Mouse (Mus musculus) hindbrain, postnatal 0 days (tissue): ENCODE results near the gene Tspan18. TPM values are rescaled to one million over a fixed set of nuclear protein-coding genes. Genes with fewer than 3 reads are reported as not detected.
A peak's percentile ranks its signal among the peaks of the same experiment; 100 is the strongest.

ENCODE experiments used
- ATAC-seq: fragments of 200-750 bp; cut with Nextera tagmentation; 2 replicates; pipeline ENCODE4 v1.8.0; 2017; ENCODE audit warnings: mild to moderate bottlenecking, moderate TSS enrichment, moderate library complexity
- DNase-seq: peaks from one replicate; pipeline ENCODE4 v3.0.0-alpha.2; 2015; ENCODE audit warnings: low spot score
- H3K27ac ChIP-seq: fragments of 300-500 bp; sonication (generic); 2 replicates; pipeline ENCODE4 v1.5.1; 2014; ENCODE audit warnings: mild to moderate bottlenecking
- H3K27me3 ChIP-seq: fragments of 300-500 bp; sonication (generic); 2 replicates; pipeline ENCODE4 v1.6.1; 2014; ENCODE audit warnings: low read length, mixed read lengths; ENCODE audit not compliant: insufficient read depth
- H3K36me3 ChIP-seq: fragments of 300-500 bp; sonication (generic); 2 replicates; pipeline ENCODE4 v1.6.1; 2014; ENCODE audit warnings: low read length, mixed read lengths; ENCODE audit not compliant: insufficient read depth
- H3K4me1 ChIP-seq: fragments of 300-500 bp; sonication (generic); 2 replicates; pipeline ENCODE4 v1.6.1; 2014; ENCODE audit warnings: antibody characterized with exemption, low read length, mixed read lengths; ENCODE audit not compliant: insufficient read depth
- H3K4me2 ChIP-seq: fragments of 300-500 bp; sonication (generic); 2 replicates; pipeline ENCODE4 v1.6.1; 2014; ENCODE audit warnings: low read depth, mild to moderate bottlenecking, low read length, moderate library complexity, mixed read lengths
- H3K4me3 ChIP-seq: fragments of 300-500 bp; sonication (generic); 2 replicates; pipeline ENCODE4 v1.5.1; 2014; ENCODE audit warnings: low read length
- H3K9ac ChIP-seq: fragments of 300-500 bp; sonication (generic); replicated peaks from 2 replicates; pipeline ENCODE4 v1.6.1; 2014; ENCODE audit warnings: mild to moderate bottlenecking, low read length, moderate library complexity, mixed read lengths
- H3K9me3 ChIP-seq: fragments of 300-500 bp; sonication (generic); 2 replicates; pipeline ENCODE4 v1.6.1; 2016; ENCODE audit warnings: low read length, mixed read lengths
- CTCF ChIP-seq: IDR thresholded peaks from 2 replicates; pipeline ENCODE4 v1.5.1; 2016; ENCODE audit warnings: antibody characterized with exemption, control low read depth, low read depth
- WGBS: fragments of 180-500 bp; shearing (Covaris S2); extraction: QIAGEN DNeasy Blood & Tissue Kit; methylation state at CpG from one replicate; pipeline ENCODE4 v1.1.7; 2014; 5-methylcytosine and 5-hydroxymethylcytosine counted together
- polyA plus RNA-seq: library from polyadenylated mRNA; unstranded; fragments of >200 nt; fragmentation: Nextera tagmentation; extraction: Ambion mirVana; gene quantifications from 2 replicates; pipeline ENCODE4 v1.2.1, GENCODE M21; 2015
- total RNA-seq: library from RNA; depleted of rRNA; stranded (reverse); fragments of >200 nt; gene quantifications from 2 replicates; pipeline ENCODE4 v1.2.3, GENCODE M21; 2014

The Tspan18 gene
- total and polyA plus RNA-seq, 2 experiments from 2014 or later: 12.3 to 23.5 TPM

DNA sequence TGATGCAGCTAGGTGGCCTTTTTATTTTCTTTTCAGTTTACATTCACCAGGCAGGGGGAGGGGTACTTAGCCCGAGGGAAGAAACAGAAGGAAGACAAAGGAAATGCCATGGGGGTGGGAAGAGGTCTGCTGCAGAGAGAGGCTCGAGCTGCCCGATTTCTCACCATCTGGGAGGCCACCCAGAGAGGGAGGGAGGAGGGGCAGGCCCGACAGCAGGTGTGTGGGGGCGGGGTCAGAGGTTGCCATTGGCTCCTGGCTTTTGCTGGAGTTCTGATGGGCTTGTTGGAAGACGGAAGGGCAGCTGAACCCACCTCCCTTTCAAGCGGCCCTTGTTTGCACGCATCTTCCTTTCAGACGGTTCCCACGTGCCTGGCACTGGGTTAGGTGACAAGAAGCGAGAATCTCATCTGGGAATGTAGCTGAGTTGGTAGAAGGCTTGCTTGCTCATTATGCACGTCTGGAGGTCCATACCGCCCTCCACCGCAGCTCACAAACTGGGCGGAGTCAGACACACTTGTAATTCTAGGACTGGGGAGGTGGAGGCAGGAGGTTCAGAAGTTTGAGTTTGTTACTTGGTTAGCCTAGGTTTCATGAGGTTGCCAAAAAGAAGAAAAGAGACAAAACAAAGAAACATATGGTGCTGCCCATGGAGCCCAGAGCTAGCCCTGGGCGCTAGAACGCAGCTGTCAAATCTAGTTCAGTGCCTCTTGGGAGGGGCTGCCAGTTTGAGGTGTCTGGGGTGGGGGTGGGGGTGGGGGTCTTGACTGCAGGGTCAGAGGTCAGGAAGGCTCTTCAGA, 157.2 kb downstream of the Tspan18 start:
- peak overlapping the region; percentile 82 for H3K27ac ChIP-seq
- ATAC-seq (peak; percentile 71), DNase-seq (peak; percentile 84)
- no peak overlapping the region for H3K9ac ChIP-seq
- no peak overlapping the region for H3K4me3 ChIP-seq
- H3K9me3 ChIP-seq: no peaks in the 10 kb centered on the region
- peak overlapping the region; percentile 18; the same call in 1 of the 2 replicates for H3K4me2 ChIP-seq
- peaks cover 24% of the 10 kb centered on the region for H3K4me1 ChIP-seq
- no peak for TF ChIP-seq CTCF
- 6% methylated on average over 17 of the region's 17 CpGs for WGBS
- H3K36me3 ChIP-seq: no peaks in the 10 kb centered on the region
- H3K27me3 ChIP-seq: no peaks in the 10 kb centered on the region

DNA sequence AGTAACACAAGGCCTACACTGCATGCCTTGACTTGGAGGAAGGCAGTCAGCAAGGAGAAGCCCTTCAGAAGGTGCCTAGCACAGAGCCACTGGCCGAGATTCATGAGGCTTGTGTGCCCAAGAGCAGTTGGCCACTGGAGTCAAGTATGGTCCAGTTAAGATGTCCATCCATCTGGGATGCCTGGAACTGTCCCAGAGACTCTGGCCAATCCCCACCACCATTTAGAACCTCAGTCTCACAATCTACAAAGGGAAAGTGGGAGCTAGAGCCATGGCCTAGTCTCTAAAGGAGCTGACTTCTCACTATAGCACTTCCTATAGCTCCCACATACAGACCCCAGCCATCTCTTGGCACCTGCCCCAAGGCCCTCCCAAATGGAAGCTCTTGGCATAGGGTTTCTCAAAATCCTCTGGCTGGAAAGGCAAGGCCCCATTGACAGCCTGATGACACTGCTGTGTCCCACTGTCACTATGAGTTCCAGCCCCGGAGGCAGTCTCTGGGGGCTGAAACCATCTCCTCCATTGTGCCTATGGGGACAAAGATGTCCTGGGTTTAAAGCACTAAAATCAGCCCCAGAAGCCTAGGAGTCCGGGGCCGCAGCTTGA, 158.0 kb downstream of the Tspan18 start:
- Histone ChIP-seq H3K27ac (peak overlapping the region; percentile 82), H3K27me3 (no peaks in the 10 kb centered on the region), H3K4me1 (peaks cover 25% of the 10 kb centered on the region), H3K9ac (no peak overlapping the region), H3K4me3 (no peak overlapping the region), H3K9me3 (no peaks in the 10 kb centered on the region), H3K36me3 (no peaks in the 10 kb centered on the region), H3K4me2 (0 out of 2 replicates have a peak overlapping the region, but pooled peaks have one; percentile 18)
- ATAC-seq (peak; percentile 13), DNase-seq (peak; percentile 57)
- no peak for TF ChIP-seq CTCF
- WGBS: 21% methylated on average over 4 of the region's 4 CpGs

- 41% methylated on average over 2 of the region's 2 CpGs for WGBS
- H3K9ac ChIP-seq: no peak overlapping the region
- no peak overlapping the region for H3K4me3 ChIP-seq
- H3K27me3 ChIP-seq: no peaks in the 10 kb centered on the region
- H3K36me3 ChIP-seq: no peaks in the 10 kb centered on the region
- no peaks in the 10 kb centered on the region for H3K9me3 ChIP-seq
- peak overlapping the region; percentile 82 for H3K27ac ChIP-seq
- peaks cover 30% of the 10 kb centered on the region for H3K4me1 ChIP-seq
- H3K4me2 ChIP-seq: no peak overlapping the region
- ATAC-seq: no peak
- no peak for DNase-seq
- TF ChIP-seq CTCF: no peak
Observed at GRCm38 (mm10) chr2:93175721-93176120, 158.6 kb downstream of the Tspan18 start.

DNA sequence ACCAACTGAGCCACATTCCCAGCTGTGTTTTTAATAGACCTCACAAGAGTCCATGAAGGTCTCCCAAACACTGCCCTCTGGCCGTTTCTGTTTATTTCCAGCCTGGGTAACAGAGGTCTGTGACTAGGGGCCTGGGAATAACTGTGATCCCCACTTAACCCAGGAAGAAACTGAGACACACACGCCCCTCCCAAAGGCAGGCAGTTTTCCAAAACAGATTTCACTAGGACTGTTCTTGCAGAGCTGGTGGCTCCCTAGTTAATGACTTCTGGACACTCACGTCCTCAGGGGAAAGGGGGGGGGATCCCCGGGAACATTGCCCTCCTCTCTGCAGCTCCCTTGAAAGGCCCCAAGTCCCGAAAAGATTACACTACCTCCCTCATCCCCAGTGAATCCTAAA, 159.0 kb downstream of the Tspan18 start:
- Histone ChIP-seq H3K4me2 (no peak overlapping the region), H3K9ac (no peak overlapping the region), H3K27me3 (no peaks in the 10 kb centered on the region), H3K4me1 (peaks cover 30% of the 10 kb centered on the region), H3K9me3 (no peaks in the 10 kb centered on the region), H3K27ac (peak overlapping the region; percentile 82), H3K4me3 (no peak overlapping the region), H3K36me3 (no peaks in the 10 kb centered on the region)
- 14% methylated on average over 5 of the region's 5 CpGs for WGBS
- TF ChIP-seq CTCF: no peak
- ATAC-seq (no peak), DNase-seq (no peak)

- H3K4me2 ChIP-seq: no peak overlapping the region
- no peak for TF ChIP-seq CTCF
- H3K27ac ChIP-seq: no peak overlapping the region
- no peaks in the 10 kb centered on the region for H3K9me3 ChIP-seq
- no peak overlapping the region for H3K4me3 ChIP-seq
- H3K27me3 ChIP-seq: no peaks in the 10 kb centered on the region
- peaks cover 30% of the 10 kb centered on the region for H3K4me1 ChIP-seq
- WGBS: 17% methylated on average over 5 of the region's 5 CpGs
- H3K36me3 ChIP-seq: no peaks in the 10 kb centered on the region
- DNase-seq: no peak
- H3K9ac ChIP-seq: no peak overlapping the region
- no peak for ATAC-seq
Observed at GRCm38 (mm10) chr2:93174159-93174558, 160.1 kb downstream of the Tspan18 start.

DNA sequence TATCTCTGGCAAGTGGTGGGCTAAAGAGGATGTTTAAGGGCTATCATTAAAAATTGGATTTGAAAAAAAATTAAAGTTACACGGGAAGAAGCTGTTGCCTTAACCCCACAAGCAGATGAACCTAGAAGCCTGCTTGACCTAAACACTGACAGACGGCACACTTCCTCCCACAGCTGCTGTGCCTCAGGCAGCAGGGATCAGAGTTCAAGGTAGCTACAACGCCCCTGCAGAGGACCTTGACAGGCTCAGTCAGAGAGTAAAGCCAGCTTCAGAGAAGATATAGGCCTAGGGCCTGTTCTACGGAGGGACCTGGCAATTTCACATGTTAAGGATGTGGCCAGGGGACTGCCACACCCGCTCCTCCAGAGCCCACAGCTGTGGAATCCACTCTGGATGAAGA, 161.8 kb downstream of the Tspan18 start:
- TF ChIP-seq CTCF: no peak
- ATAC-seq (no peak), DNase-seq (no peak)
- Histone ChIP-seq H3K4me1 (peaks cover 30% of the 10 kb centered on the region), H3K9me3 (no peaks in the 10 kb centered on the region), H3K4me3 (no peak overlapping the region), H3K27ac (no peak overlapping the region), H3K4me2 (no peak overlapping the region), H3K9ac (no peak overlapping the region), H3K27me3 (no peaks in the 10 kb centered on the region), H3K36me3 (no peaks in the 10 kb centered on the region)
- WGBS: 59% methylated on average over 5 of the region's 5 CpGs

DNA sequence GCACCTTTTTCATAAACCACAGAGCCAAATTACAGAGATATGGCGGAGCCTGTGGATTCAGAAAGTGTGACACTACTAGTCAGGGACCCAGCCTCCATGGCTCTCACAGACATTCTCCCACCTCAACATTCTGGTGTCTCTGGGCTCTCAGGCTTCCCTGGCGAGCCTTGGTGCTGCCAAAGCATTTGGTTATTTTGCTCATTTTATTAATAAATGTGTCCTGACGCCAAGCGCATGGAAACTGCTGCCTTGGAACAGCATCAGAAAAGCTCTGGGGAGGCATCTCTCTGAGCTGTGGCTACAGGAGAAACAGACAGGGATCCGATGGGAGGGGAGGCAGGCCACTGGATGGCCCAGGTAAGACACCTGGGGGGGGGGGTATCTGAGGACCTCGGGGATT, 162.4 kb downstream of the Tspan18 start:
- ATAC-seq (no peak), DNase-seq (no peak)
- Histone ChIP-seq H3K9ac (no peak overlapping the region), H3K4me1 (peaks cover 31% of the 10 kb centered on the region), H3K36me3 (no peaks in the 10 kb centered on the region), H3K9me3 (no peaks in the 10 kb centered on the region), H3K4me3 (no peak overlapping the region), H3K27me3 (no peaks in the 10 kb centered on the region), H3K27ac (no peak overlapping the region), H3K4me2 (no peak overlapping the region)
- WGBS: 71% methylated on average over 6 of the region's 6 CpGs
- TF ChIP-seq CTCF: no peak
